Mouse (Mus musculus): ENCODE measurements at regions not wholly inside any gene's neighbourhood (a gene's known extent, or its start where the extent isn't known, plus 50 kb on each side); places are given as distances from the start of the nearest gene placed in this dataset.

DNA sequence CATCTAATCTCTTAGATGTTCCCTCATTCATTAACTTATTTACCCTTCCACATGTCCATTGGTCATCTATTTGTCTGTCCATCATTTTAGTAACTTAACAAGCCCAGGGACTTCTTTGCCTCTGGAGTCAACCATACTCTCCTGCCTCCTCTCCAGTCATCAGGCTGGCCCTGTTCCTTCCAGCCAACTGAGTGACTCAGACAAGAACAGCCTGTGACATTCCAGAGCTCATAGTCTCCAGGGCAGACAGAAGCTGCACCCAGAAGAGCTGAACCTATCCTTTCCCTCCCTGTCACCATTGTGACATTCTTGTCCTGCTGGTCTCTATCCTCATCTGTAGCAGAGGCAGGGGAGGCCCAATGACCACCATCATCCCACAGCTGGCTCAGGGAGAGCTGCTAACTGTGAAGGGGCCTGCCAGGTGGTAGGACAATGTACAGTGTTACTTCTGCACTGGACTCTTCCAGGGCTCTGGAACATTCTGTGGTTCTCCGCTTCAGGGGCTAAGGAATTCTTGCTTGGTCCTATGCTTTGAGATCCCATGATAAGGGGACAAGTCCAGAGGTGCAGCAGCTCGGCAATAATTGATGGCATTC, 100.2 kb downstream of the 1810010D01Rik start:
- no peak for TF ChIP-seq CTCF (IDR thresholded peaks at IDR 0.05; ENCODE audit: insufficient read depth, low read depth, low read length)
- no peak for TF ChIP-seq POLR2A (IDR thresholded peaks at IDR 0.05; ENCODE audit: insufficient read depth, low read depth, low read length)
